In the genomic region with DNA sequence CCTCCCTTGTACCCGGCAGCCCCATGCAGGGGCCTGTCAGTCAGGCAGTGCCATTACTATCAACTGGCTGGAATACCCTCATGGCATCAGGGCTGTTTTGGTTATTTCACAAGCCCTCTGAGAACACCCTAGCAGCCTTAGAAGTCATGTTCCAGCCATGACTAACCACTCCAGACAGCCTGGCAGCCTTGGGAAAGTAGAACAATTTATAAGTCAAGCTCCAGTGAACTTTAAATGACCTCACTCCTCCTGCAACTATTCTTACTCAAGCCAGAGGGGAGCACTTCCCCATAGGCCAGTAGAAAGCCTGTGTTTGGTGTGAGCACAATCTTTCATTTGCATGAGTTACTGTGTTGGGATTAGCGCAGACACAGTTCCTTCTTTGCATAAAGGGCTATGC, we compare ENCODE assay signal across 9 mouse cellular contexts.
DNase-seq lines count a peak whose midpoint lies in the region; ATAC-seq and TF ChIP-seq lines count a peak whose summit lies in the region.
"Had no signal": no experiment of that assay in that cellular context is flagged by ENCODE, and none has a peak within 500 bp of the region (broad histone marks: within the 10 kb centered on the region; RNA-seq: fewer than 3 reads in every experiment).

No protein-coding gene starts in this region.

- H3K27me3 ChIP-seq in liver, postnatal 0 days (ENCODE audit: insufficient read depth, low read length), result no peaks in the 10 kb centered on the region
- no peaks in the 10 kb centered on the region for H3K27me3 ChIP-seq in liver, embryonic 11.5 days (replicated peaks; ENCODE audit: control insufficient read depth, insufficient read depth, low read length)
- no peaks in the 10 kb centered on the region for H3K27me3 ChIP-seq in hindbrain, embryonic 16.5 days (replicated peaks; ENCODE audit: control insufficient read depth, insufficient read depth, low read length)

- no peak overlapping the region for H3K4me3 ChIP-seq in liver, postnatal 0 days (ENCODE audit: low read depth, low read length)
- no peak overlapping the region for H3K4me3 ChIP-seq in liver, embryonic 11.5 days (ENCODE audit: low read depth, low read length)
- no peak overlapping the region for H3K4me3 ChIP-seq in hindbrain, embryonic 16.5 days (ENCODE audit: low read length)

- no peak for TF ChIP-seq CTCF in liver, postnatal 0 days (IDR thresholded peaks at IDR 0.05; ENCODE audit: low read depth)

- no peak overlapping the region for H3K4me2 ChIP-seq in liver, postnatal 0 days (ENCODE audit: low read depth, low read length)
- no peak overlapping the region for H3K4me2 ChIP-seq in liver, embryonic 11.5 days
- H3K4me2 ChIP-seq in hindbrain, embryonic 16.5 days (ENCODE audit: low read length), result no peak overlapping the region

- WGBS in liver, postnatal 0 days (ENCODE audit: insufficient replicate concordance), result 59% methylated on average over 2 of the region's 2 CpGs
- 83% methylated on average over 2 of the region's 2 CpGs for WGBS in liver, embryonic 11.5 days
- 69% methylated on average over 2 of the region's 2 CpGs for WGBS in hindbrain, embryonic 16.5 days

- no peak overlapping the region for H3K9ac ChIP-seq in liver, postnatal 0 days (replicated peaks)
- H3K9ac ChIP-seq in liver, embryonic 11.5 days (ENCODE audit: low read depth, low read length), result no peak overlapping the region
- H3K9ac ChIP-seq in hindbrain, embryonic 16.5 days (ENCODE audit: low read depth, low read length), result no peak overlapping the region

- H3K9me3 ChIP-seq in liver, postnatal 0 days (ENCODE audit: low read length), result no peaks in the 10 kb centered on the region
- H3K9me3 ChIP-seq in liver, embryonic 11.5 days (ENCODE audit: control insufficient read depth, low read length), result no peaks in the 10 kb centered on the region
- H3K9me3 ChIP-seq in hindbrain, embryonic 16.5 days (ENCODE audit: control insufficient read depth, low read length), result no peaks in the 10 kb centered on the region

- no peak for DNase-seq in liver, postnatal 0 days
- DNase-seq in liver, embryonic 11.5 days (ENCODE audit: low spot score), result no peak
- DNase-seq in adrenal gland, postnatal 25 days, result peak; percentile 13
- peak; percentile 27 for DNase-seq in kidney, adult 9 months
- DNase-seq in thymus, postnatal 36 days, result no peak
- no peak for DNase-seq in spleen, postnatal 10 days (ENCODE audit: low spot score in 2 of 2)
- DNase-seq: cerebellum, adult 2 months had no signal

- ATAC-seq in liver, postnatal 0 days, result peak; percentile 51
- no peak for ATAC-seq in liver, embryonic 11.5 days (replicated peaks; ENCODE audit: low FRiP score)
- peak; percentile 92 for ATAC-seq in monocyte, adult 5-6 weeks (replicated peaks; ENCODE audit: insufficient number of reproducible peaks, low FRiP score, low TSS enrichment, poor library complexity, severe bottlenecking)
- no peak for ATAC-seq in hindbrain, embryonic 16.5 days

- no peaks in the 10 kb centered on the region for H3K36me3 ChIP-seq in liver, postnatal 0 days (replicated peaks; ENCODE audit: insufficient read depth, low read length)
- H3K36me3 ChIP-seq in liver, embryonic 11.5 days (ENCODE audit: control insufficient read depth, insufficient read depth, low read length), result no peaks in the 10 kb centered on the region
- no peaks in the 10 kb centered on the region for H3K36me3 ChIP-seq in hindbrain, embryonic 16.5 days (ENCODE audit: control insufficient read depth, insufficient read depth, low read length)

- H3K4me1 ChIP-seq in liver, postnatal 0 days (ENCODE audit: insufficient read depth), result no peaks in the 10 kb centered on the region; the same call in 1 of the 2 replicates
- H3K4me1 ChIP-seq in liver, embryonic 11.5 days (replicated peaks; ENCODE audit: control insufficient read depth, insufficient read depth, low read length), result no peaks in the 10 kb centered on the region
- no peaks in the 10 kb centered on the region for H3K4me1 ChIP-seq in hindbrain, embryonic 16.5 days (ENCODE audit: control insufficient read depth, insufficient read depth, low read depth, low read length)

- TF ChIP-seq EP300 in liver, postnatal 0 days (IDR thresholded peaks at IDR 0.05; ENCODE audit: low read depth), result no peak

- no peak overlapping the region for H3K27ac ChIP-seq in liver, postnatal 0 days (ENCODE audit: low read depth)
- H3K27ac ChIP-seq in liver, embryonic 11.5 days (ENCODE audit: low read depth, low read length), result no peak overlapping the region
- no peak overlapping the region for H3K27ac ChIP-seq in hindbrain, embryonic 16.5 days (ENCODE audit: low read depth, low read length)

Comparison
In these comparisons a context has a peak if more than half of its experiments do, and no peak if none do; other contexts are left out.
1. ATAC-seq: peak in liver, postnatal 0 days (single experiment) and monocyte, adult 5-6 weeks (single experiment); none in liver, embryonic 11.5 days (single experiment) and hindbrain, embryonic 16.5 days (single experiment).
2. DNase-seq: peak in adrenal gland, postnatal 25 days (single experiment) and kidney, adult 9 months (single experiment); none in liver, postnatal 0 days (single experiment), liver, embryonic 11.5 days (single experiment), thymus, postnatal 36 days (0 of 2) and spleen, postnatal 10 days (0 of 2).